Mouse (Mus musculus) testis, adult 2 months (tissue): ENCODE results near the gene Pbp2.

Experiments used
- CTCF ChIP-seq: fragments of 200-500 bp; IDR thresholded peaks from 2 replicates; pipeline ENCODE4 v1.5.1; 2012; ENCODE audit warnings: low read depth, mild to moderate bottlenecking, inconsistent platforms, low read length, moderate library complexity; ENCODE audit not compliant: control insufficient read depth, insufficient read depth, insufficient replicate concordance
- POLR2A ChIP-seq: fragments of 200-500 bp; IDR thresholded peaks from 2 replicates; pipeline ENCODE4 v1.6.1; 2012; ENCODE audit warnings: low read depth, mild to moderate bottlenecking, inconsistent platforms, low read length, moderate library complexity; ENCODE audit not compliant: control insufficient read depth

- no peak for TF ChIP-seq CTCF
- no peak for TF ChIP-seq POLR2A
Observed at GRCm38 (mm10) chr6:135297570-135297969, 12.6 kb downstream of the Pbp2 start.
